Mouse (Mus musculus): ENCODE data around the gene Stk11ip.

Stk11ip gene

GRCm38 (mm10) chr1:75541496-75541895, 20.2 kb downstream of the Stk11ip start:
- no peak for DNase-seq (ENCODE audit: low read depth, low spot score)

- no peak for DNase-seq (ENCODE audit: low read depth, low spot score)
Observed at GRCm38 (mm10) chr1:75544351-75544750, 23.0 kb downstream of the Stk11ip start.

- DNase-seq (ENCODE audit: low read depth, low spot score) = no peak
Observed at GRCm38 (mm10) chr1:75545965-75546956, 24.9 kb downstream of the Stk11ip start, which contains the start of gene Slc4a3. Gene Slc4a3 (plus strand): TSS chr1:75546266.

- DNase-seq (ENCODE audit: low read depth, low spot score) = no peak
Observed at GRCm38 (mm10) chr1:75547351-75547750, 26.0 kb downstream of the Stk11ip start.

GRCm38 (mm10) chr1:75548083-75548482, 26.8 kb downstream of the Stk11ip start:
- DNase-seq (ENCODE audit: low read depth, low spot score) = no peak

GRCm38 (mm10) chr1:75548871-75549270, 27.5 kb downstream of the Stk11ip start:
- no peak for DNase-seq (ENCODE audit: low read depth, low spot score)

- no peak for DNase-seq (ENCODE audit: low read depth, low spot score)
Observed at GRCm38 (mm10) chr1:75549289-75550279, 28.3 kb downstream of the Stk11ip start.

- no peak for DNase-seq (ENCODE audit: low read depth, low spot score)
Observed at GRCm38 (mm10) chr1:75550586-75550985, 29.3 kb downstream of the Stk11ip start.

- DNase-seq (ENCODE audit: low read depth, low spot score) = no peak
Observed at GRCm38 (mm10) chr1:75555680-75556079, 34.4 kb downstream of the Stk11ip start.

GRCm38 (mm10) chr1:75556143-75556781, 34.9 kb downstream of the Stk11ip start:
- DNase-seq (ENCODE audit: low read depth, low spot score) = no peak

GRCm38 (mm10) chr1:75557041-75557440, 35.7 kb downstream of the Stk11ip start:
- no peak for DNase-seq (ENCODE audit: low read depth, low spot score)

GRCm38 (mm10) chr1:75558388-75559178, 37.3 kb downstream of the Stk11ip start:
- DNase-seq (ENCODE audit: low read depth, low spot score) = no peak

GRCm38 (mm10) chr1:75559212-75559925, 38.0 kb downstream of the Stk11ip start:
- peak; percentile 83 for DNase-seq (ENCODE audit: low read depth, low spot score)

GRCm38 (mm10) chr1:75560206-75560913, 39.0 kb downstream of the Stk11ip start:
- DNase-seq (ENCODE audit: low read depth, low spot score) = no peak

GRCm38 (mm10) chr1:75561221-75561897, 40.0 kb downstream of the Stk11ip start:
- no peak for DNase-seq (ENCODE audit: low read depth, low spot score)

- no peak for DNase-seq (ENCODE audit: low read depth, low spot score)
Observed at GRCm38 (mm10) chr1:75561898-75562238, 40.5 kb downstream of the Stk11ip start.

GRCm38 (mm10) chr1:75564102-75564501, 42.8 kb downstream of the Stk11ip start:
- DNase-seq (ENCODE audit: low read depth, low spot score) = no peak

- no peak for DNase-seq (ENCODE audit: low read depth, low spot score)
Observed at GRCm38 (mm10) chr1:75564916-75565315, 43.6 kb downstream of the Stk11ip start.

- DNase-seq (ENCODE audit: low read depth, low spot score) = no peak
Observed at GRCm38 (mm10) chr1:75565616-75566015, 44.3 kb downstream of the Stk11ip start.
